7 mouse cellular contexts compared by ENCODE assay signal in genomic region chr4:149654232-149654631, GRCm38 (mm10). TPM values are rescaled to one million over a fixed set of nuclear protein-coding genes. Genes with fewer than 3 reads are reported as not detected.
DNase-seq lines count a peak whose midpoint lies in the region; ATAC-seq and TF ChIP-seq lines count a peak whose summit lies in the region.

No protein-coding gene starts in this region.

- ATAC-seq in kidney, postnatal 0 days (replicated peaks; ENCODE audit: low FRiP score, low read depth): no peak
- no peak for ATAC-seq in kidney, embryonic 15.5 days (replicated peaks; ENCODE audit: low FRiP score)

- H3K9me3 ChIP-seq in kidney, postnatal 0 days (replicated peaks; ENCODE audit: low read length): no peaks in the 10 kb centered on the region
- no peaks in the 10 kb centered on the region for H3K9me3 ChIP-seq in kidney, embryonic 15.5 days (replicated peaks)
- H3K9me3 ChIP-seq in E14TG2a.4 (ENCODE audit: low read length): no peaks in the 10 kb centered on the region

- no peak overlapping the region for H3K4me2 ChIP-seq in kidney, postnatal 0 days (ENCODE audit: low read length)
- H3K4me2 ChIP-seq in kidney, embryonic 15.5 days: no peak overlapping the region

- peak; percentile 80 for TF ChIP-seq CTCF in kidney, postnatal 0 days (IDR thresholded peaks at IDR 0.05; ENCODE audit: low read depth)
- peak; percentile 72 for TF ChIP-seq CTCF in E14TG2a.4 (conservative IDR thresholded peaks at IDR 0.05; ENCODE audit: low read length)

- H3K36me3 ChIP-seq in kidney, postnatal 0 days (ENCODE audit: insufficient read depth, low read length): 0 out of 2 replicates have a peak, but pooled peaks cover 2% of the 10 kb centered on the region
- H3K36me3 ChIP-seq in kidney, embryonic 15.5 days: peaks cover 17% of the 10 kb centered on the region
- peaks cover 11% of the 10 kb centered on the region for H3K36me3 ChIP-seq in E14TG2a.4 (ENCODE audit: insufficient read depth, low read length)

- no peaks in the 10 kb centered on the region for H3K4me1 ChIP-seq in kidney, postnatal 0 days (replicated peaks; ENCODE audit: insufficient read depth, low read length)
- H3K4me1 ChIP-seq in kidney, embryonic 15.5 days: no peaks in the 10 kb centered on the region
- peaks cover 67% of the 10 kb centered on the region for H3K4me1 ChIP-seq in E14TG2a.4 (replicated peaks; ENCODE audit: low read depth, low read length)

- no peak overlapping the region for H3K9ac ChIP-seq in kidney, postnatal 0 days (ENCODE audit: low read depth, low read length)
- no peak overlapping the region for H3K9ac ChIP-seq in kidney, embryonic 15.5 days

- H3K27me3 ChIP-seq in kidney, postnatal 0 days (ENCODE audit: insufficient read depth, low read length): no peaks in the 10 kb centered on the region
- no peaks in the 10 kb centered on the region for H3K27me3 ChIP-seq in kidney, embryonic 15.5 days
- H3K27me3 ChIP-seq in E14TG2a.4 (ENCODE audit: insufficient read depth, low read length): peaks cover 32% of the 10 kb centered on the region

- H3K27ac ChIP-seq in kidney, postnatal 0 days: no peak overlapping the region
- no peak overlapping the region for H3K27ac ChIP-seq in kidney, embryonic 15.5 days

- 89% methylated on average over 4 of the region's 4 CpGs for WGBS in kidney, postnatal 0 days
- WGBS in kidney, embryonic 15.5 days: 92% methylated on average over 4 of the region's 4 CpGs

- no peak overlapping the region for H3K4me3 ChIP-seq in kidney, postnatal 0 days (replicated peaks; ENCODE audit: low read depth, low read length)
- no peak overlapping the region for H3K4me3 ChIP-seq in kidney, embryonic 15.5 days (replicated peaks)
- H3K4me3 ChIP-seq in E14TG2a.4 (replicated peaks; ENCODE audit: low read length): no peak overlapping the region

- no peak for DNase-seq in kidney, postnatal 0 days (ENCODE audit: low spot score)
- DNase-seq in T-cell, adult 2 months (ENCODE audit: low spot score): peak; percentile 66
- DNase-seq in kidney, postnatal 36 days: peak; percentile 16 to 73
- DNase-seq in spleen, postnatal 4 days (ENCODE audit: low spot score in 2 of 2): peak; percentile 43 to 82
- DNase-seq in frontal cortex, postnatal 14 days (ENCODE audit: low spot score in 2 of 2): no peak

RNA-seq across cellular contexts. Expression of gene Pik3cd, which starts 48.1 kb away (rescaled TPM):
- 3.6 and 3.8 TPM in 2 replicates for polyA plus RNA-seq in kidney, postnatal 0 days (2015; fragmentation: Nextera tagmentation; extraction: Ambion mirVana)
- polyA plus RNA-seq in kidney, embryonic 15.5 days (2015; fragmentation: Nextera tagmentation; extraction: Ambion mirVana): 4.2 and 4.8 TPM in 2 replicates

Comparison
In these comparisons a context has a peak if more than half of its experiments do, and no peak if none do; other contexts are left out.
1. DNase-seq: peak in T-cell, adult 2 months (single experiment), kidney, postnatal 36 days (2 of 2) and spleen, postnatal 4 days (2 of 2); none in kidney, postnatal 0 days (single experiment) and frontal cortex, postnatal 14 days (0 of 2).